Mouse (Mus musculus): Measurements from ENCODE around the gene Mboat1.

GRCm38 (mm10) chr13:30115792-30116191 is 20.5 kb upstream of the Mboat1 start:
- TF ChIP-seq CTCF (IDR thresholded peaks at IDR 0.05; ENCODE audit: borderline replicate concordance, insufficient read depth, low read depth, low read length) (no peak), POLR2A (IDR thresholded peaks at IDR 0.05; ENCODE audit: borderline replicate concordance, insufficient read depth, low read length) (no peak)

Measured in cerebellum, adult 2 months (tissue).